Mouse (Mus musculus) retina, adult 2 months (tissue): ENCODE measurements around the gene Gm17409.

ENCODE experiments used
- DNase-seq: peaks from one replicate; pipeline ENCODE4 v3.0.0-alpha.2; 2012; ENCODE audit warnings: low read depth, low spot score

The Gm17409 gene

GRCm38 (mm10) chr2:58469816-58470215 lies at the start of gene Gm17409:
Gm17409 (plus strand) TSS chr2:58470116.
- no peak for DNase-seq

- no peak for DNase-seq
Measured at GRCm38 (mm10) chr2:58423319-58423718, 46.6 kb upstream of the Gm17409 start.

GRCm38 (mm10) chr2:58425436-58426004 lies 44.4 kb upstream of the Gm17409 start:
- no peak for DNase-seq

GRCm38 (mm10) chr2:58432211-58432610 lies 37.7 kb upstream of the Gm17409 start:
- no peak for DNase-seq

GRCm38 (mm10) chr2:58433317-58433716 lies 36.6 kb upstream of the Gm17409 start:
- no peak for DNase-seq

- DNase-seq = no peak
Measured at GRCm38 (mm10) chr2:58434438-58434837, 35.5 kb upstream of the Gm17409 start.

- DNase-seq = no peak
Measured at GRCm38 (mm10) chr2:58435507-58435906, 34.4 kb upstream of the Gm17409 start.

- DNase-seq = no peak
Measured at GRCm38 (mm10) chr2:58436911-58437310, 33.0 kb upstream of the Gm17409 start.

- DNase-seq = no peak
Measured at GRCm38 (mm10) chr2:58443163-58443562, 26.8 kb upstream of the Gm17409 start.

- no peak for DNase-seq
Measured at GRCm38 (mm10) chr2:58447001-58447400, 22.9 kb upstream of the Gm17409 start.

- no peak for DNase-seq
Measured at GRCm38 (mm10) chr2:58454095-58454865, 15.6 kb upstream of the Gm17409 start.

- DNase-seq = no peak
Measured at GRCm38 (mm10) chr2:58456843-58457487, 13.0 kb upstream of the Gm17409 start.

GRCm38 (mm10) chr2:58457488-58457865 lies 12.4 kb upstream of the Gm17409 start:
- no peak for DNase-seq

- DNase-seq = no peak
Measured at GRCm38 (mm10) chr2:58458820-58459371, 11.0 kb upstream of the Gm17409 start.

GRCm38 (mm10) chr2:58470290-58470689 lies 374 bp downstream of the Gm17409 start:
- no peak for DNase-seq

GRCm38 (mm10) chr2:58475578-58475977 lies 5.7 kb downstream of the Gm17409 start:
- DNase-seq = no peak

- peak; percentile 44 for DNase-seq
Measured at GRCm38 (mm10) chr2:58476956-58477715, 7.2 kb downstream of the Gm17409 start.

- no peak for DNase-seq
Measured at GRCm38 (mm10) chr2:58478144-58478543, 8.2 kb downstream of the Gm17409 start.

GRCm38 (mm10) chr2:58479536-58479935 lies 9.6 kb downstream of the Gm17409 start:
- DNase-seq = no peak

- DNase-seq = no peak
Measured at GRCm38 (mm10) chr2:58480764-58481163, 10.8 kb downstream of the Gm17409 start.

- DNase-seq = no peak
Measured at GRCm38 (mm10) chr2:58481450-58482100, 11.7 kb downstream of the Gm17409 start.
